Mouse (Mus musculus) heart, embryonic 13.5 days (tissue): ENCODE measurements at regions not wholly inside any gene's neighbourhood (a gene's known extent, or its start where the extent isn't known, plus 50 kb on each side); places are given as distances from the start of the nearest gene placed in this dataset.

Experiments used
- ATAC-seq: fragments of 200-750 bp; cut with Nextera tagmentation; 2 replicates; pipeline ENCODE4 v1.8.0; 2017; ENCODE audit warnings: moderate TSS enrichment; ENCODE audit not compliant: insufficient number of reproducible peaks, low FRiP score, low TSS enrichment; ENCODE audit errors: extremely low read depth
- H3K27ac ChIP-seq: fragments of 300-500 bp; sonication (generic); replicated peaks from 2 replicates; pipeline ENCODE4 v1.5.1; 2015; ENCODE audit warnings: moderate library complexity, mild to moderate bottlenecking, inconsistent platforms
- H3K27me3 ChIP-seq: fragments of 300-500 bp; sonication (generic); replicated peaks from 2 replicates; pipeline ENCODE4 v1.6.1; 2015; ENCODE audit warnings: mild to moderate bottlenecking, inconsistent platforms
- H3K36me3 ChIP-seq: fragments of 300-500 bp; sonication (generic); 2 replicates; pipeline ENCODE4 v1.6.1; 2015; ENCODE audit warnings: mild to moderate bottlenecking, inconsistent platforms
- H3K4me1 ChIP-seq: fragments of 300-500 bp; sonication (generic); 2 replicates; pipeline ENCODE4 v1.6.1; 2015; ENCODE audit warnings: inconsistent platforms
- H3K4me2 ChIP-seq: fragments of 300-500 bp; sonication (generic); 2 replicates; pipeline ENCODE4 v1.6.1; 2015; ENCODE audit warnings: inconsistent platforms, mild to moderate bottlenecking, moderate library complexity
- H3K4me3 ChIP-seq: fragments of 300-500 bp; sonication (generic); 2 replicates; pipeline ENCODE4 v1.5.1; 2015; ENCODE audit warnings: moderate library complexity, mild to moderate bottlenecking, inconsistent platforms
- H3K9ac ChIP-seq: fragments of 300-500 bp; sonication (generic); 2 replicates; pipeline ENCODE4 v1.6.1; 2015; ENCODE audit warnings: inconsistent platforms, mild to moderate bottlenecking, moderate library complexity
- H3K9me3 ChIP-seq: fragments of 300-500 bp; sonication (generic); 2 replicates; pipeline ENCODE4 v1.6.1; 2016; ENCODE audit warnings: inconsistent platforms
- WGBS: fragments of 180-500 bp; shearing (Covaris S2); methylation state at CpG from one replicate; pipeline ENCODE4 v1.1.7; 2015; ENCODE audit warnings: mixed read lengths; 5-methylcytosine and 5-hydroxymethylcytosine counted together

GRCm38 (mm10) chr6:100385640-100386039 lies 98.4 kb upstream of the Rybp start:
- Histone ChIP-seq H3K36me3 (no peaks in the 10 kb centered on the region), H3K4me1 (peaks cover 20% of the 10 kb centered on the region), H3K4me2 (no peak overlapping the region), H3K9ac (no peak overlapping the region), H3K27ac (no peak overlapping the region), H3K4me3 (no peak overlapping the region), H3K9me3 (no peaks in the 10 kb centered on the region), H3K27me3 (peaks cover 25% of the 10 kb centered on the region)
- 49% methylated on average over 8 of the region's 8 CpGs for WGBS
- ATAC-seq, result no peak

- WGBS, result 68% methylated on average over 5 of the region's 5 CpGs
- no peak for ATAC-seq
- H3K9me3 ChIP-seq, result no peaks in the 10 kb centered on the region
- no peak overlapping the region for H3K27ac ChIP-seq
- H3K4me3 ChIP-seq, result no peak overlapping the region
- no peak overlapping the region for H3K9ac ChIP-seq
- H3K27me3 ChIP-seq, result peaks cover 36% of the 10 kb centered on the region
- H3K4me2 ChIP-seq, result no peak overlapping the region
- H3K4me1 ChIP-seq, result peaks cover 28% of the 10 kb centered on the region
- no peaks in the 10 kb centered on the region for H3K36me3 ChIP-seq
Measured at GRCm38 (mm10) chr6:100381046-100381445, 93.8 kb upstream of the Rybp start.

GRCm38 (mm10) chr6:100380536-100380935 lies 93.3 kb upstream of the Rybp start:
- ATAC-seq, result no peak
- no peak overlapping the region for H3K4me2 ChIP-seq

GRCm38 (mm10) chr6:100379792-100380191 lies 92.5 kb upstream of the Rybp start:
- Histone ChIP-seq H3K4me2 (no peak overlapping the region), H3K4me1 (peaks cover 21% of the 10 kb centered on the region), H3K4me3 (no peak overlapping the region), H3K9me3 (no peaks in the 10 kb centered on the region), H3K27ac (no peak overlapping the region), H3K36me3 (no peaks in the 10 kb centered on the region), H3K27me3 (peaks cover 44% of the 10 kb centered on the region), H3K9ac (no peak overlapping the region)
- WGBS, result 39% methylated on average over 4 of the region's 4 CpGs
- no peak for ATAC-seq

More at GRCm38 (mm10) chr6:100380536-100380935, 93.3 kb upstream of the Rybp start:
- no peak overlapping the region for H3K4me3 ChIP-seq
- H3K36me3 ChIP-seq, result no peaks in the 10 kb centered on the region
- H3K4me1 ChIP-seq, result peaks cover 26% of the 10 kb centered on the region
- no peaks in the 10 kb centered on the region for H3K9me3 ChIP-seq
- WGBS, result 25% methylated on average over 6 of the region's 6 CpGs
- H3K27me3 ChIP-seq, result peaks cover 41% of the 10 kb centered on the region
- H3K27ac ChIP-seq, result no peak overlapping the region
- H3K9ac ChIP-seq, result no peak overlapping the region

- H3K27ac ChIP-seq, result no peak overlapping the region
- H3K27me3 ChIP-seq, result peaks cover 43% of the 10 kb centered on the region
- H3K4me2 ChIP-seq, result no peak overlapping the region
- 66% methylated on average over 4 of the region's 4 CpGs for WGBS
- H3K36me3 ChIP-seq, result no peaks in the 10 kb centered on the region
- H3K4me3 ChIP-seq, result no peak overlapping the region
- H3K9ac ChIP-seq, result no peak overlapping the region
- no peak for ATAC-seq
- no peaks in the 10 kb centered on the region for H3K9me3 ChIP-seq
- H3K4me1 ChIP-seq, result peaks cover 21% of the 10 kb centered on the region
Measured at GRCm38 (mm10) chr6:100378533-100378874, 91.2 kb upstream of the Rybp start.

- H3K4me1 ChIP-seq, result peaks cover 21% of the 10 kb centered on the region
- H3K4me2 ChIP-seq, result no peak overlapping the region
- no peaks in the 10 kb centered on the region for H3K9me3 ChIP-seq
- no peaks in the 10 kb centered on the region for H3K36me3 ChIP-seq
- H3K4me3 ChIP-seq, result no peak overlapping the region
- ATAC-seq, result no peak
- no peak overlapping the region for H3K9ac ChIP-seq
- H3K27ac ChIP-seq, result no peak overlapping the region
- peaks cover 43% of the 10 kb centered on the region for H3K27me3 ChIP-seq
- 40% methylated on average over 6 of the region's 6 CpGs for WGBS
Measured at GRCm38 (mm10) chr6:100377828-100378532, 90.7 kb upstream of the Rybp start.

- H3K4me1 ChIP-seq, result peaks cover 21% of the 10 kb centered on the region
- peaks cover 48% of the 10 kb centered on the region for H3K27me3 ChIP-seq
- 32% methylated on average over 9 of the region's 9 CpGs for WGBS
- ATAC-seq, result no peak
- H3K9ac ChIP-seq, result no peak overlapping the region
- H3K27ac ChIP-seq, result no peak overlapping the region
- no peak overlapping the region for H3K4me2 ChIP-seq
- no peaks in the 10 kb centered on the region for H3K36me3 ChIP-seq
- H3K9me3 ChIP-seq, result no peaks in the 10 kb centered on the region
- H3K4me3 ChIP-seq, result no peak overlapping the region
Measured at GRCm38 (mm10) chr6:100376656-100377055, 89.4 kb upstream of the Rybp start.

- H3K27me3 ChIP-seq, result peaks cover 65% of the 10 kb centered on the region
- no peaks in the 10 kb centered on the region for H3K36me3 ChIP-seq
- H3K4me2 ChIP-seq, result no peak overlapping the region
- H3K27ac ChIP-seq, result no peak overlapping the region
- H3K9ac ChIP-seq, result no peak overlapping the region
- peaks cover 6% of the 10 kb centered on the region for H3K4me1 ChIP-seq
- WGBS, result 89% methylated on average over 1 of the region's 1 CpGs
- H3K9me3 ChIP-seq, result no peaks in the 10 kb centered on the region
- ATAC-seq, result no peak
- no peak overlapping the region for H3K4me3 ChIP-seq
Measured at GRCm38 (mm10) chr6:100370828-100371227, 83.5 kb upstream of the Rybp start.

- Histone ChIP-seq H3K4me2 (no peak overlapping the region), H3K4me3 (no peak overlapping the region), H3K36me3 (no peaks in the 10 kb centered on the region), H3K9ac (no peak overlapping the region), H3K4me1 (peaks cover 9% of the 10 kb centered on the region), H3K9me3 (no peaks in the 10 kb centered on the region), H3K27me3 (peaks cover 60% of the 10 kb centered on the region), H3K27ac (no peak overlapping the region)
- ATAC-seq, result no peak
- WGBS, result 76% methylated on average over 5 of the region's 5 CpGs
Measured at GRCm38 (mm10) chr6:100370358-100370757, 83.1 kb upstream of the Rybp start.

GRCm38 (mm10) chr6:100366231-100366630 lies 78.9 kb upstream of the Rybp start:
- H3K9me3 ChIP-seq, result no peaks in the 10 kb centered on the region
- H3K4me2 ChIP-seq, result no peak overlapping the region
- H3K4me3 ChIP-seq, result no peak overlapping the region
- no peak for ATAC-seq
- no peak overlapping the region for H3K27ac ChIP-seq
- 55% methylated on average over 8 of the region's 8 CpGs for WGBS
- H3K36me3 ChIP-seq, result no peaks in the 10 kb centered on the region
- peaks cover 9% of the 10 kb centered on the region for H3K4me1 ChIP-seq
- no peak overlapping the region for H3K9ac ChIP-seq
- H3K27me3 ChIP-seq, result peaks cover 52% of the 10 kb centered on the region

GRCm38 (mm10) chr6:100365791-100366190 lies 78.5 kb upstream of the Rybp start:
- Histone ChIP-seq H3K4me3 (no peak overlapping the region), H3K4me2 (no peak overlapping the region), H3K4me1 (peaks cover 9% of the 10 kb centered on the region), H3K27ac (no peak overlapping the region), H3K36me3 (no peaks in the 10 kb centered on the region), H3K9me3 (no peaks in the 10 kb centered on the region), H3K9ac (no peak overlapping the region), H3K27me3 (peaks cover 48% of the 10 kb centered on the region)
- 25% methylated on average over 4 of the region's 4 CpGs for WGBS
- no peak for ATAC-seq

- H3K27ac ChIP-seq, result no peak overlapping the region
- H3K4me2 ChIP-seq, result no peak overlapping the region
- H3K9ac ChIP-seq, result no peak overlapping the region
- peaks cover 9% of the 10 kb centered on the region for H3K4me1 ChIP-seq
- H3K4me3 ChIP-seq, result no peak overlapping the region
- H3K9me3 ChIP-seq, result no peaks in the 10 kb centered on the region
- peaks cover 44% of the 10 kb centered on the region for H3K27me3 ChIP-seq
- 70% methylated on average over 5 of the region's 5 CpGs for WGBS
- no peak for ATAC-seq
- no peaks in the 10 kb centered on the region for H3K36me3 ChIP-seq
Measured at GRCm38 (mm10) chr6:100363683-100364082, 76.4 kb upstream of the Rybp start.
